Mouse (Mus musculus): ENCODE measurements around the gene Fbxl2. TPM values are rescaled to one million over a fixed set of nuclear protein-coding genes. Genes with fewer than 3 reads are reported as not detected.
A peak's percentile ranks its signal among the peaks of the same experiment; 100 is the strongest.

Fbxl2 gene
- total RNA-seq, 2 experiments from 2014 or later, result 33.8 to 34.9 TPM

DNA sequence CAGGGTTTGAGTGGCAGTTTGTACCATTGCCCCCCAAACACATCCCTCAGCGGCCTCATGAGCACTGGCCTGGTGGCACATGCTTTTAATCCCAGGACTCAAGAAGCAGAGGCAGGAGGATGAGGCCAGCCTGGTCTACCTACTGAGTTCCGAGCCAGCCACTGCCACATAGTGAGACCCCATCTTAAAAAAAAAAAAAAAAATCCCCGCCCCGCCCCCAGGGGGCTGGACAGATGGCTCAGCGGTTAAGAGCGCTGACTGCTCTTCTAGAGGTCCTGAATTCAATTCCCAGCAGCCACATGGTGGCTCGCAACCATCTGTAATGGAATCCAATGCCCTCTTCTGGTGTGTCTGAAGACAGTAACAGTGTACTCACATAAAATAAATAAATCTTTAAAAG, 4.1 kb upstream of the Fbxl2 start:
- Histone ChIP-seq H3K4me3 (no peak overlapping the region), H3K27ac (no peak overlapping the region)
- TF ChIP-seq CTCF (conservative IDR thresholded peaks at IDR 0.05), result no peak
- no peak for DNase-seq (ENCODE audit: low spot score in 2 of 2)

DNA sequence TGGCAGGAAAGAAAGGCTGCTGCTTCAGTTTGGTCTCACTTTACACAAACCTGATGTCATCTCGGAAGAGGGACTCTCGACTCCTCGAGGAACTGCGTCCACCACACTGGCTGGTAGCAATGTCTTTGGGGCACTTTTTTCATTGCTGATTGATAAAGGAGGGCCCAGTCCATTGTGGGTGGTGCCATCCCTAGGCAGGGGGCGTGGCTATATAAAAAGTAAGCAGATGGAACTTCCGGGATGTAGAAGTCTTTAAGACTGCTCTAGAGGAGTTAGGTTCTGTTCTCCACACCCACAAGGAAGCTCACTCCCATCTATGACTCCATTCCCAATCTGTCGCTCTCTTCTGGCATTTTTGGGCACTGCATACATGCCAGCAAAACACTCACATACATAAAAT, 685 bp upstream of the Fbxl2 start:
- no peak overlapping the region for H3K27ac ChIP-seq
- TF ChIP-seq CTCF (conservative IDR thresholded peaks at IDR 0.05), result peak; percentile 24; the same call in 1 of the 2 replicates
- no peak for DNase-seq (ENCODE audit: low spot score in 2 of 2)
- no peak overlapping the region for H3K4me3 ChIP-seq

- DNase-seq (ENCODE audit: low spot score in 2 of 2), result no peak
- Histone ChIP-seq H3K4me3 (no peak overlapping the region), H3K27ac (no peak overlapping the region)
- peak; percentile 76 for TF ChIP-seq CTCF (conservative IDR thresholded peaks at IDR 0.05)
Measured at GRCm38 (mm10) chr9:114044446-114044845, 1.5 kb downstream of the Fbxl2 start.

- no peak overlapping the region for H3K27ac ChIP-seq
- DNase-seq (ENCODE audit: low spot score in 2 of 2), result no peak
- no peak overlapping the region for H3K4me3 ChIP-seq
- no peak for TF ChIP-seq CTCF (conservative IDR thresholded peaks at IDR 0.05)
Measured at GRCm38 (mm10) chr9:114042490-114042889, 3.5 kb downstream of the Fbxl2 start.

GRCm38 (mm10) chr9:114040945-114041344, 5.0 kb downstream of the Fbxl2 start:
- no peak for DNase-seq (ENCODE audit: low spot score in 2 of 2)
- no peak overlapping the region for H3K27ac ChIP-seq
- H3K4me3 ChIP-seq, result no peak overlapping the region
- TF ChIP-seq CTCF (conservative IDR thresholded peaks at IDR 0.05), result peak; percentile 60

DNA sequence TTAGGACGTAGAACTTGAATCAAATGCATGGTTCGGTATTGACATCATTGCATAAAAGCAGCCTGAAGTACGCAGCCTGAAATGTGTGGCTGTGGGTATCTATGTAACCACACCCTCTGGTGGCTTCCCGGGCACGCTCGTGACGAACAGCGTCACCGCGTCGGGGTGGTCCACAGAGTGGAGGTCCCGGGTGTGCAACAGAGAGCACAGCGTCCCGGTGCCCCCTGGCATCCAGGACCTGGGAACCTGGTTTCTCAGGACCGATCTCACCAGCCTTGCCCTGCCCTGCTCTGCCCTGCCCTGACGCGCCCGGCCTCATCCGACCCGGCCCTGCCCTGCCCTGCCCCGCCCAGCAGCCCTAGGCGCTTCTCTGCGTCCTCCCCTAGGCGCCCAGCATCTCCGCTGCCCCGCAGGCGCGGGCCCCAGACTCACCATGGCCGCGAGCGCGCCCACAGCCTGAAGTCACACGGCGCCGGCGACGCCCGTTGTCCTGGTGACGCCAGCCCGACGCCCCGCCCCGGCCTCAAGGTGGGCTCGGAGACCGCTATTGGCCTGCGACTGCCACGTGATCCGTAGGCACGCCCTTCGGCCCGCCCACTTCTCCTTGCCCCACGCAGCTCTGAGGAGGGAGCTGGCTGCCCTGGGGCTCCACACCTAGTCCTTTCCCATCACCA, 19.6 kb downstream of the Fbxl2 start:
- DNase-seq (ENCODE audit: low spot score in 2 of 2), result peak; percentile 86 to 90
- TF ChIP-seq CTCF (conservative IDR thresholded peaks at IDR 0.05), result peak; percentile 20; the same call in 1 of the 2 replicates
- peak overlapping the region; percentile 80 for H3K4me3 ChIP-seq
- H3K27ac ChIP-seq, result peak overlapping the region; percentile 88

DNA sequence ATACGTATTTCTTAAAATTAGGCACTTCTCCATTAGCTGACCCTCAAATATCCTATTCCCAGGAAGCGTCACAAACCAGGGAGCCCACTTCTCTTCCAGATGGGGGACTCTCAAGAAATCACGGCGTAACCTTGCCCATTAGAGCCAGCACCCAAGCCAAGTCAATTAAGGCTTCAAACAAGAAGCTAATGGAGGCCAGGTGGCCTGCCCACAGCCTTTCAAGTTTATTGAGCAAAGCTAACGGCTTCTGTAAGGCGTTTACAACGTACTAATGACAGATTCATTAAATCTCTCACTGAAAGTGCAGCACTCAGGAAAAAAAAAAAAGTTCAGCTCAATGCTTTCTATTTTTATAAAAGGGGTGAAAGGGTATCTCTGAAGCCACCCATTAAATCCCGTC, 20.1 kb downstream of the Fbxl2 start:
- H3K4me3 ChIP-seq, result peak overlapping the region; percentile 80
- H3K27ac ChIP-seq, result peak overlapping the region; percentile 88
- TF ChIP-seq CTCF (conservative IDR thresholded peaks at IDR 0.05), result no peak
- no peak for DNase-seq (ENCODE audit: low spot score in 2 of 2)

- Histone ChIP-seq H3K27ac (peak overlapping the region; percentile 88; the same call in 1 of the 2 replicates), H3K4me3 (peak overlapping the region; percentile 80)
- DNase-seq (ENCODE audit: low spot score in 2 of 2), result no peak
- TF ChIP-seq CTCF (conservative IDR thresholded peaks at IDR 0.05), result no peak
Measured at GRCm38 (mm10) chr9:114025182-114025581, 20.8 kb downstream of the Fbxl2 start.

GRCm38 (mm10) chr9:114022141-114022540, 23.9 kb downstream of the Fbxl2 start:
- Histone ChIP-seq H3K4me3 (no peak overlapping the region), H3K27ac (no peak overlapping the region)
- no peak for DNase-seq (ENCODE audit: low spot score in 2 of 2)
- no peak for TF ChIP-seq CTCF (conservative IDR thresholded peaks at IDR 0.05)

DNA sequence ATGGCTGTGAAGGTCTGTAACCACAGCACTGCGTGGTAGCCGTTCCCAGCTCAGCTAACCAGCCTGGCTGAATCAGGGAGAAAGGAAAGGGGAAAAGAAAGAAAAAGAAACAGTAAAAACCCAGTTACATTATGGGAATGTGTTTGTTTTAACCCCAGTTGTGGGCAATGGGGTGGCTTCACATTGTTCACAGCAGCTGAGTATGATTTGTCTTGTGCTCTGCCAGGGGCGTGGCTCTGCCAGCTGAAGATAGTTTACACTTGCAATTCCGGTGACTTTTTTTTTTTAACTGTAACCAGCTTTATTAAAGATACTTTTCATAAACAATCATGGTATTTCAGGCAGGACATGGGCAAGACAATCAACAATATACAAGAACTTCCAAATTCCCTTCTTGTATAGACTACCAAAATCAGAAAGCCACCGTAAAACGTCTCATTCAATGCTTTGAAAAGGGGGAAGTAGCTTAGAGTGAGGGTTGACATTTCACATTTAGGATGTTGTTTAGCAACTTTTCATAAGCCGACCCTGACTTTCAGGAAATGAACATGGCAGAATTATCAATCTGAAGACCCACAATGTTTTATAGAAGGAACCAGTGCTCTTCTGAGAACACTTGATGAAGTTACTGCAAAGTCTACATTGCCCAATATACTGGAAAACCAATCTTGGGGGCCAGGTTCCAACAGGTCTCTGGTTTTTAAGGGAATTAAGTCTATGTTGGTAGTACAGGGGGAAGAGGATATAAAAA, 26.8 kb downstream of the Fbxl2 start:
- TF ChIP-seq CTCF (conservative IDR thresholded peaks at IDR 0.05), result no peak
- Histone ChIP-seq H3K27ac (no peak overlapping the region), H3K4me3 (no peak overlapping the region)
- no peak for DNase-seq (ENCODE audit: low spot score in 2 of 2)

DNA sequence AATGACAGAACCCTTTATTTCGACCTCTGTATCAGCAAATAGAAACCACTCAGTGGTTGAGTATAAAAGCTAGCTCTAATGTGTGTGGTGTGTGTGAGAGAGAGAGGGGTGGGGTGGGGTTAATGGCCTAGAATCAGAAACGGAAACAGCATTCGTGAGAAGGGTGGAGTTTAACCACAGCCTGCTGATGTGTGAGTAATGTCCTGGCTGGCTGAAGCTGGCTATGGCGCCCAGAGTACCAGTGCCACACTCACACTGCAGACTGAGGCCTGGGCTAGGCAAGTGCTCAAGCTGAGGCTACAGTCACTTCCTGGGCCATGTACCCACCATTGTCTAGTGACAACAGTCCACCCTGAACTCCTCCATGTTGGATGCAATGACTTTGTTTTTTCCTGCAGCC, 29.6 kb downstream of the Fbxl2 start:
- H3K27ac ChIP-seq, result no peak overlapping the region
- H3K4me3 ChIP-seq, result no peak overlapping the region
- no peak for DNase-seq (ENCODE audit: low spot score in 2 of 2)
- no peak for TF ChIP-seq CTCF (conservative IDR thresholded peaks at IDR 0.05)

DNA sequence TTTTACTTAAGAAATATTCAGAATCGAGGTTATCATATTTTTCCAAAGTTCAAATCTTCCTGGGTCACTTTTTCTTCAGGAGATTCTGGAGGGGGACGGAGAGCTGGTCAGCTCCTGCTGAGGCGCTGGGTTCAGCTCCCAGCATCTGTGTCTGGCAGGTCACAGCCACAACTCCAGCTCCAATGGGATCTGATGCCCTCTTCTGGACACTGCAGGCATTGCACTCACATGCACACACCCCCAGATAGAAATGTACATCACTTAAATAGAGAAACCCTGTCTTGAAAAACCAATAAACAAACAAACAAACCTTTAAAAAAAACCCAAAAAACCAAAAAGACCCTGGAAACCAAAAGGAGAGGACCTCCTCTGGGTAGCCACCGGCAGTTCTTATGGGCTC, 30.3 kb downstream of the Fbxl2 start:
- Histone ChIP-seq H3K4me3 (no peak overlapping the region), H3K27ac (no peak overlapping the region)
- TF ChIP-seq CTCF (conservative IDR thresholded peaks at IDR 0.05), result peak; percentile 66
- DNase-seq (ENCODE audit: low spot score in 2 of 2), result no peak

- TF ChIP-seq CTCF (conservative IDR thresholded peaks at IDR 0.05), result no peak
- DNase-seq (ENCODE audit: low spot score in 2 of 2), result no peak
- H3K4me3 ChIP-seq, result no peak overlapping the region
- H3K27ac ChIP-seq, result no peak overlapping the region
Measured at GRCm38 (mm10) chr9:114014034-114014433, 32.0 kb downstream of the Fbxl2 start.

DNA sequence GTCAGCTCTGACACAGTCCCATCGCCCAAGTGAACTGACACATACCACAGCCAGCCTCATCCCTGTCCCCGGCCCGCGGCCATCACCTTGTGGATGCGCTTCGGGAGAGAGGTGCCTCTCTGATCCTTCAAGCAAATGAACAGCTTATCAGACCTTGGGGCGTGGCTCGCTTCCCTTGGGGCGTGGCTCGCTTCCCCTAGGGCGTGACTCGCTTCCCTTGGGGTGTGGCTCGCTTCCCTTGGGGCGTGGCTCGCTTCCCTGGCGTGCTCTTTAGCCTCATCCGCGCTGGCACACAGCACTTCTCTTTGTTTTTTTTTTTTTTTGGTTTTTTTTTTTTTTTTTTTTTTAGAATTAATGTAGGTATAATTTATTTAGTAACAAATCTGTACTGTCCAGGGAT, 34.8 kb downstream of the Fbxl2 start:
- TF ChIP-seq CTCF (conservative IDR thresholded peaks at IDR 0.05), result no peak
- DNase-seq (ENCODE audit: low spot score in 2 of 2), result no peak
- H3K27ac ChIP-seq, result no peak overlapping the region
- H3K4me3 ChIP-seq, result no peak overlapping the region

All from layer of hippocampus, adult 2 months (tissue).